Mouse (Mus musculus) olfactory bulb, adult 2 months (tissue): Measurements from ENCODE around the gene Rab3a. TPM values are rescaled to one million over a fixed set of nuclear protein-coding genes. Genes with fewer than 3 reads are reported as not detected.

Experiments used
- H3K27ac ChIP-seq: fragments of 200-500 bp; 2 replicates; pipeline ENCODE4 v1.5.1; 2012; ENCODE audit warnings: low read depth, low read length; ENCODE audit not compliant: insufficient read depth
- H3K4me1 ChIP-seq: fragments of 200-500 bp; 2 replicates; pipeline ENCODE4 v1.6.1; 2012; ENCODE audit warnings: low read length; ENCODE audit not compliant: control insufficient read depth, insufficient read depth
- H3K4me3 ChIP-seq: fragments of 200-500 bp; 2 replicates; pipeline ENCODE4 v1.5.1; 2012; ENCODE audit warnings: mild to moderate bottlenecking, low read depth, low read length, moderate library complexity; ENCODE audit not compliant: insufficient read depth
- CTCF ChIP-seq: fragments of 200-500 bp; IDR thresholded peaks from 2 replicates; pipeline ENCODE4 v1.5.1; 2012; ENCODE audit warnings: low read depth, mild to moderate bottlenecking, low read length, moderate library complexity; ENCODE audit not compliant: insufficient read depth
- POLR2A ChIP-seq: fragments of 200-500 bp; IDR thresholded peaks from 2 replicates; pipeline ENCODE4 v1.6.1; 2012; ENCODE audit warnings: mild to moderate bottlenecking, low read depth, low read length, moderate library complexity; ENCODE audit not compliant: insufficient read depth
- WGBS: fragments of 180-500 bp; shearing (Covaris S2); methylation state at CpG from one replicate; pipeline ENCODE4 v1.1.7; 2018; 5-methylcytosine and 5-hydroxymethylcytosine counted together
- polyA plus RNA-seq: library from polyadenylated mRNA; stranded (reverse); fragments of >200 nt; gene quantifications from 2 replicates; pipeline ENCODE4 v1.2.4, GENCODE M21; 2012; ENCODE audit warnings: low replicate concordance; ENCODE audit not compliant: missing spikeins, insufficient read depth, insufficient read length

Gene Rab3a
- 431 and 581 TPM in 2 replicates for polyA plus RNA-seq

DNA sequence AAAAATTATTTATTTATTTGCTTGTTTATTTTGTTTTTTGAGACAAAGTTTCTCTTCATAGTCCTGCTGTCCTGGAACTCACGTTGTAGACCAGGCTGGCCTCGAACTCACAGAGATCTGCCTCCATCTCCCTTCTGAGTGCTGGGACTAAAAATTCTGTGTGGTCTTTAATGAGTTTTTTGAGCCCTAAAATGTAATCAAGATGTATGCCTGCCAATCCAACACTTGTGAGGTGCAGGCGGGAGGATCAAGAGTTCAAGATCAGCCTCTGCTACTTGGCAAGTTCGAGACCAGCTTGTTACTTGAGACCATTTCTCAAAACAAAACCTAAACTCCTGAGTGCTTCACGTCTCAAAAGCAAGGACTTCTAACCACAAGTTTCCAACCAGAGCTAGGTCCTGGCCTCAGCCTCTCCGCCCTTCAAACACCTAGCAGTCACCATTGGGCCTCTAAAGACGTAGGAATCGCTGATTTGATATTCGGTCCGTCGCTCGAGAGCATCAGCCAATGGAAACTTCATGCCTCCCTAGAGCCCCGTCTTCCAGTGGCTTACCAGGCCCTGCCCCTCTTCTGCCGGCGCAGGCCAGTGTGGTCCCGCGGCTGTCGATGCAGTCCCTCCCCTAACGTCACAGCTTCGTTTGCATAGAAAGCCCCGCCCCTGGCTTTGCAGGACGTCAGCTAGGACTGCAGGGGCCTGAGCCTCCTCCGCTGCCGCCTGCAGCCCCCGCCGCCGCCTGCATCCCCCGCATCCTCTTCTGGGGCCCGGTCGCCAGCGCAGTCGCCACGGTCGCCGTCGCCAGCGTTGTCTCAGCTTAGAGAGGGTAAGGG lies at the start of gene Rab3a:
Gene Rab3a, plus strand, starts transcription at position 637 of the 828 bp plus-strand sequence.
- H3K4me1 ChIP-seq: peaks cover 50% of the 10 kb centered on the region
- peak within 1 kb of the TSS; percentile 92 for H3K4me3 ChIP-seq
- TF ChIP-seq CTCF: no peak
- peak; percentile 69 for TF ChIP-seq POLR2A
- H3K27ac ChIP-seq: peak within 1 kb of the TSS; percentile 99
- WGBS: 8% methylated on average over 37 of the region's 37 CpGs

DNA sequence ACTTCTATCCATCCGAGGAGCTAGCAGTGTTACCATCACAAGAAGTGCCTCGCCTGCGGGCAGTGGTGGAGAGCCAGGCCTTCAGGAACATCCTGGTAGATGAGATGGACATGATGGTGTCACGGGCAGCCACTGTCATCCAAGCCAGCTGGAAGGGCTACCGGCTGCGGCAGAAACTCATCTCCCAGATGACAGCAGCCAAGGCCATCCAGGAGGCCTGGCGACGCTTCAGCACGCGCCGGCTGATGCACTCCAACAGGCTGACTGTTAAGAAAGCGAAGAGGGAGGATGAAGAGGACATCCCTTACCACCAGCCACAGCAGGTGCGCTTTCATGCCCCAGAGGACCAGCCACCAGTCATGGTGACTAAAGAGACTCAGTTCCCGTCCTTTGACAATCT lies 46.2 kb upstream of the Rab3a start:
- no peak overlapping the region for H3K27ac ChIP-seq
- TF ChIP-seq CTCF: no peak
- no peak for TF ChIP-seq POLR2A
- WGBS: 89% methylated on average over 14 of the region's 14 CpGs
- H3K4me3 ChIP-seq: no peak overlapping the region
- H3K4me1 ChIP-seq: peaks cover 4% of the 10 kb centered on the region; the same call in 1 of the 2 replicates

DNA sequence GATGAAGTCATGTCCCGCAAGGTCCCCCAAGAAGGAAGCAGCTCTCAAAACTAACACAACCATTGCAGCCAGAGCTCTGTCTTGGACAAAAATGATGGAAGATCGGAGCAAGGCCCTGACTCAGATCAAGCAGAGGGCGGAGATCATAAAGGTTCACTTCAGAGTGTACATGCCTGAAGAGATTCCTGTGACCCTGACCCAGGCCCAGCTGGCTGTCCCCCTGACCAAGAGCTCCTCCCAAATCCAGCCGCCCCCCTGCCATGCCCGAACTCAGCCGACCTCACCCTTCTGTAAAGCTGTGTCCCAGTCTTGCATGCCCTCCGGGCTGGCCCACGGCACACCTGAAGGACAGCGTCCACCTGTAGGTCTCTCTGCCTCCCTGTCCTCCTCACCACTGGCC lies 44.7 kb upstream of the Rab3a start:
- 93% methylated on average over 9 of the region's 9 CpGs for WGBS
- Histone ChIP-seq H3K27ac (no peak overlapping the region), H3K4me3 (no peak overlapping the region), H3K4me1 (no peaks in the 10 kb centered on the region)
- no peak for TF ChIP-seq CTCF
- TF ChIP-seq POLR2A: no peak

DNA sequence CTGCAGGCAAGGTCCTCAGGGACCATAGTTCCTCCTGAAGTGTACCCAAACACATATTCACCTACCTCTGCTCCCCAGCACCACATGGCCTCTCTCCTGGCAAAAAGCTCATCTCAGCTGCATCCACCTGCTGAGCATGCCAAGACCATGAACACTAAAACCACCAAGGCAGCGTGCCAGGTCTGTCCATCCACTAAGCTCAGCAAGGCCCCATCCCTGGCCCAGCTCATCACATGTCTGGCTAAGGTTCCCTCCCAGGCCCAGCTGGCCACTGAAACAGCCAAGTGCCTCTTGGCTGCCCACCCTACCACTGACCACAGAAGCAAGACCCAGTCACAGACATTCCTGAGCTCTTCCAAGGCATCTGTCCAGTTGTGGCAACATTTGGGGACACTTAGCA lies 44.2 kb upstream of the Rab3a start:
- H3K4me1 ChIP-seq: no peaks in the 10 kb centered on the region
- TF ChIP-seq CTCF (no peak), POLR2A (no peak)
- no peak overlapping the region for H3K4me3 ChIP-seq
- no peak overlapping the region for H3K27ac ChIP-seq
- 76% methylated on average over 1 of the region's 1 CpGs for WGBS

DNA sequence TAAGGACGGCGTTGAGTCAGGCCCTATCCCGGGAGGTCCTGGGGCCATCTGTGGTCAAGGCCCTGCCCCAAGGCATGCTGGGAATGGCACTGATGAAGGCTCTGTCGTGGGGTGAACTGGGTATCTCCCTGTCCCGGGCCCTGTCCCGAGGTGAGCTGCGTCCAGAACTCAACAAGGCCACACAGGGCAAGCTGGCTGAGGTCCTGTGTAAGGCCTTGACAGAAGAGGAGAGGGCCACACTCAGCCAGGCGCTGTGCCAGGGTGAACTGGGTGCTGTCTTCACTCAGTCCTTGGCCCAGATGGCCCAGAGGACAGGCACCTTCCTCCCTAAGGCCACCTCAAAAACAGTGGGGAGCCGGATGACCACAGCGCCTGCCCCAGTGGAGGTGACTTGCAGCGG lies 43.4 kb upstream of the Rab3a start:
- 84% methylated on average over 11 of the region's 11 CpGs for whole genome bisulfite sequencing
- TF ChIP-seq POLR2A: no peak
- no peak for TF ChIP-seq CTCF
- no peaks in the 10 kb centered on the region for H3K4me1 ChIP-seq
- no peak overlapping the region for H3K4me3 ChIP-seq
- no peak overlapping the region for H3K27ac ChIP-seq

DNA sequence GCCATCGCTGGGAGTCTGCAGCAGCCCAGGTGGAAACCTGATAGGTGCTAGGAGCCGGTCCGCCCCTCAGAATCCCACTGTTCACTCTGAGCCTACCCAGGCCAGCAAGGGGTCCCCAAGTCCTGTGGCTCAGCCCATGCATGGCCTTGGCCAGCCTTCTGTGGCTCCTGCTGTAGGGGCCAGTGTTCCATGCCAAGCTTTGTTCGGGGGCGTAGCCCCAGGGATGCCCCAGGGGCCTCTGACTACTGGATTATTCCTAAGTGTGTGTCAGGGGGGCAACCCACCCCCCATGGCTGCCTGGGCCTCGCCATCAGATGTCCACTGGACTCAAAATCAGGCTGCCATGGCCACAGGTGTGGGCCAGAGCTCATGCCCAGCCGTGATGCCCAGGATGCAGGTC lies 40.5 kb upstream of the Rab3a start:
- no peak overlapping the region for H3K4me3 ChIP-seq
- 83% methylated on average over 7 of the region's 7 CpGs for WGBS

DNA sequence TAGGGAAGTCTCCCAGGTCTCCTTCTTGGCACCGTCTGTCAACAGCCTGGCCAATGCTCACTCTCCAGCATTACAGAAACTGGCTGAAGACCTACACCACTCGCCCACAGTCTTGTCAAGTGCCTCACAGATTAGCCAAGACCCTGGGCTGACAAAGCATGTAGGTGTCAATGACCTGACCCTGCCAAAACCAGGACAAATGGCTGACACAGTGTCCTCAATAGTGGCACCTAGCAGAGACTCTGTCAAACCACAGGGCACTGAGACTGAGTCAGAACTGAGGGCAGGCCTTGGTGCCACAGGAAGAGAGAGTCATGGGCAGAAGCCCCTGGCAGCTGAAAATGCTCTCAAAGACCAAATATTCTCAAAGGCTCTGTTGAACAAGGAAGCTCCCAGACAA lies 39.4 kb upstream of the Rab3a start:
- WGBS: 86% methylated on average over 2 of the region's 2 CpGs

More for the DNA sequence above, 40.5 kb upstream of the Rab3a start:
- Histone ChIP-seq H3K4me1 (peaks cover 6% of the 10 kb centered on the region), H3K27ac (no peak overlapping the region)
- no peak for TF ChIP-seq POLR2A
- TF ChIP-seq CTCF: no peak

DNA sequence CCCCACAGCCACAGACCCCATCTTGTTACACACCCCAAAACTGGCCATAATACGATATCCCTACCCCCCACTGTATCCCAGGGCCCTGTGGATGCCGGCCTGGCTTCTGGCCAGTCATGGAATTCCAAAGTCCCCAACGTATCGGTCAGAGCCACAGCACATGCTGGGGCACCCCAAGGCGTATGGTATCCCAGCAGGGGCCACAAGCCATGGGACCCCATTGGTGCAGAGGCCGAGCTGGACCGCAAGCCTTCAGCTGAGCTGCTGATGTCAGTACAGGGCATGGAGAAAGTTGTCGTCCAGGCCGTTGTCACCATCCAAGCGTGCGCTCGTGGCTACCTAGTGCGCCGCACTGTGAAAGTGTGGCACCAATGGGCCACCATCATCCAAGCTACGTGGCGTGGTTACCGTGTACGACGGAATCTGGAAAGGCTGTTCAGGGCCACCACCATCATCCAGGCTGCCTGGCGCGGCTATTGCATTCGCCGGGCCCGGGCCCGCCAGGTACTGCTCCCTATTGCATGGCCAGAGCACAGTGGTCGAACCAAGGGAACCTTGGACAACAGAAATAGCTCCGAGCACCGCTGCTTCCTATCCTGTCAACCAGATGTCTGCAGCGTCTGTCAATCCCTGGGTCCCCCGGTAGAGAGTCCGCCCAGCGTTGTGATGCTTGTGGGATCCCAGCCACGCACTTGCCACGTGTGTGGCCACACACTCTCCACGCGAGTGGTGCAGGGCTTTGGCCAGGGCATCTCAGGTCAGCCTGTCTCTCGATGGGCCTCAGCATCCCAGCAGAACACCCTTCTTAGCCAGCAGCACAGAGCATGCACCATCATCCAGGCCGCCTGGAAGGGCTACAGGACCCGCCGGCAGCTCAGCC lies 37.7 kb upstream of the Rab3a start:
- H3K4me3 ChIP-seq: no peak overlapping the region
- peaks cover 6% of the 10 kb centered on the region for H3K4me1 ChIP-seq
- TF ChIP-seq CTCF: no peak
- TF ChIP-seq POLR2A: no peak
- no peak overlapping the region for H3K27ac ChIP-seq
- WGBS: 89% methylated on average over 40 of the region's 40 CpGs

More for the DNA sequence above, 39.4 kb upstream of the Rab3a start:
- TF ChIP-seq POLR2A (no peak), CTCF (no peak)
- H3K4me3 ChIP-seq: no peak overlapping the region
- H3K4me1 ChIP-seq: peaks cover 6% of the 10 kb centered on the region
- H3K27ac ChIP-seq: no peak overlapping the region

DNA sequence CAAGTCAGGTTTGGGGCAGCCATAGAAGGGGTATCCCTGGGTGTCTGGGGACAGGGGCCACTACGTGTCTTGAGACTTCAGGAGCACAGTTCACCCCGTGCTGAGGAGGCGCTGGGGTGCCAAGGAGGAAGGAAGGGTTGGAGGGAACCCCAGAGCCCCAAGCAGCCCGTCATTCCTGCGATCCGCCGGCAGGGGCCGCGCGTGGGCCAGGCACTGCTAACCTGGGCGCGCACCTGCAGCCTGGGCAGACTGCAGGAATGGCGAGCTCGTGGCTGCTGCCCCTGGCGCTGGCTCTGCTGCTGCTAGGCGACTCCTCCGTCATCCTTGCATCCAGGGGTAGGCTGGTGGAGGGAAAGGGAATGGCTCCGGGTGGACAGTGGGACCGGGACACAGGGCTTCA lies 36.2 kb upstream of the Rab3a start, which contains the start of gene Gm3336:
Gene Gm3336, plus strand, starts transcription at position 247 of the 400 bp plus-strand sequence.
- H3K4me1 ChIP-seq: peaks cover 6% of the 10 kb centered on the region
- 3% methylated on average over 19 of the region's 19 CpGs for WGBS
- TF ChIP-seq CTCF (peak; percentile 75), POLR2A (no peak)
- no peak within 1 kb of the TSS for H3K27ac ChIP-seq
- no peak within 1 kb of the TSS for H3K4me3 ChIP-seq
